Mouse (Mus musculus): ENCODE results near the gene P2rx3. TPM values are rescaled to one million over a fixed set of nuclear protein-coding genes. Genes with fewer than 3 reads are reported as not detected.

P2rx3 gene
- polyA plus RNA-seq, 1 experiment from 2014 or later = 0.76 TPM

GRCm38 (mm10) chr2:85061107-85061541, 23.9 kb upstream of the P2rx3 start:
- peak; percentile 31 for DNase-seq (ENCODE audit: low spot score)
- ATAC-seq (ENCODE audit: insufficient number of reproducible peaks, low FRiP score, low TSS enrichment, low read depth) = peak; percentile 64; the same call in 1 of the 2 replicates
- Histone ChIP-seq H3K4me2 (ENCODE audit: low read depth, severe bottlenecking) (peak overlapping the region; percentile 36), H3K27ac (replicated peaks; ENCODE audit: low read depth, low read length) (no peak overlapping the region; the same call in 1 of the 2 replicates), H3K4me1 (ENCODE audit: control insufficient read depth, insufficient read depth, low read length) (no peaks in the 10 kb centered on the region), H3K27me3 (ENCODE audit: control insufficient read depth, insufficient read depth, low read length) (no peaks in the 10 kb centered on the region), H3K4me3 (ENCODE audit: low read depth, low read length) (peak overlapping the region; percentile 19), H3K9ac (ENCODE audit: low read length) (peak overlapping the region; percentile 2; the same call in 1 of the 2 replicates), H3K9me3 (ENCODE audit: control insufficient read depth, low read length) (no peaks in the 10 kb centered on the region), H3K36me3 (ENCODE audit: control insufficient read depth, insufficient read depth, low read length) (peaks cover 15% of the 10 kb centered on the region)
- WGBS = 16% methylated on average over 10 of the region's 10 CpGs

GRCm38 (mm10) chr2:85060591-85061060, 23.4 kb upstream of the P2rx3 start:
- ATAC-seq (ENCODE audit: insufficient number of reproducible peaks, low FRiP score, low TSS enrichment, low read depth) = peak; percentile 85
- no peak overlapping the region; the same call in 1 of the 2 replicates for H3K27ac ChIP-seq (replicated peaks; ENCODE audit: low read depth, low read length)
- WGBS = 3% methylated on average over 11 of the region's 11 CpGs

DNA sequence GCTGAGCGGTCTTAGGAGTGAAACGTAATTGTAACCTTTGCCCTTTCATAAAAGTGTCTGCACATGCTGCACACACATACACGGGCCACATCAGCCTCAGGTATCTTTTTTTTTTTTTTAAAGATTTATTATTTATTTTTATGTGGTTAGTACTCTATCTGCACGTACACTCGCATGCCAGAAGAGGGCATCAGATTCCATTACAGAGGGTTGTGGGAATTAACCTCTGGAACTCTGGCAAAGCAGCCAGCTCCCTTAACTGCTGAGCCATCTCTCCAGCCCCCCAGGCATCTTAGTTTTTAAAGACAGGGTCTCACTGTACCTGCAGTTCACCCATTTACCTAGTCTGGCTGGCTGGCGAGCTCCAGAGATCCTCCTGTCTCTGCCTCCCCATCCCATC, 22.4 kb upstream of the P2rx3 start:
- H3K9ac ChIP-seq (ENCODE audit: low read length) = no peak overlapping the region
- DNase-seq (ENCODE audit: low spot score) (no peak), ATAC-seq (ENCODE audit: insufficient number of reproducible peaks, low FRiP score, low TSS enrichment, low read depth) (no peak)
- H3K4me3 ChIP-seq (ENCODE audit: low read depth, low read length) = no peak overlapping the region
- H3K36me3 ChIP-seq (ENCODE audit: control insufficient read depth, insufficient read depth, low read length) = peaks cover 18% of the 10 kb centered on the region
- no peaks in the 10 kb centered on the region for H3K9me3 ChIP-seq (ENCODE audit: control insufficient read depth, low read length)
- no peaks in the 10 kb centered on the region for H3K27me3 ChIP-seq (ENCODE audit: control insufficient read depth, insufficient read depth, low read length)
- no peak overlapping the region for H3K27ac ChIP-seq (replicated peaks; ENCODE audit: low read depth, low read length)
- no peak overlapping the region for H3K4me2 ChIP-seq (ENCODE audit: low read depth, severe bottlenecking)
- 89% methylated on average over 6 of the region's 6 CpGs for WGBS
- H3K4me1 ChIP-seq (ENCODE audit: control insufficient read depth, insufficient read depth, low read length) = no peaks in the 10 kb centered on the region

More at GRCm38 (mm10) chr2:85060591-85061060, 23.4 kb upstream of the P2rx3 start:
- Histone ChIP-seq H3K27me3 (ENCODE audit: control insufficient read depth, insufficient read depth, low read length) (no peaks in the 10 kb centered on the region), H3K9ac (ENCODE audit: low read length) (peak overlapping the region; percentile 2; the same call in 1 of the 2 replicates), H3K9me3 (ENCODE audit: control insufficient read depth, low read length) (no peaks in the 10 kb centered on the region), H3K4me1 (ENCODE audit: control insufficient read depth, insufficient read depth, low read length) (no peaks in the 10 kb centered on the region), H3K4me2 (ENCODE audit: low read depth, severe bottlenecking) (peak overlapping the region; percentile 36), H3K36me3 (ENCODE audit: control insufficient read depth, insufficient read depth, low read length) (peaks cover 18% of the 10 kb centered on the region), H3K4me3 (ENCODE audit: low read depth, low read length) (peak overlapping the region; percentile 19)
- DNase-seq (ENCODE audit: low spot score) = peak; percentile 69

- H3K9me3 ChIP-seq (ENCODE audit: control insufficient read depth, low read length) = no peaks in the 10 kb centered on the region
- no peaks in the 10 kb centered on the region for H3K4me1 ChIP-seq (ENCODE audit: control insufficient read depth, insufficient read depth, low read length)
- no peak overlapping the region for H3K27ac ChIP-seq (replicated peaks; ENCODE audit: low read depth, low read length)
- ATAC-seq (ENCODE audit: insufficient number of reproducible peaks, low FRiP score, low TSS enrichment, low read depth) (no peak), DNase-seq (ENCODE audit: low spot score) (no peak)
- 73% methylated on average over 5 of the region's 5 CpGs for WGBS
- H3K36me3 ChIP-seq (ENCODE audit: control insufficient read depth, insufficient read depth, low read length) = peaks cover 22% of the 10 kb centered on the region
- no peaks in the 10 kb centered on the region for H3K27me3 ChIP-seq (ENCODE audit: control insufficient read depth, insufficient read depth, low read length)
- no peak overlapping the region for H3K9ac ChIP-seq (ENCODE audit: low read length)
- no peak overlapping the region for H3K4me3 ChIP-seq (ENCODE audit: low read depth, low read length)
- no peak overlapping the region for H3K4me2 ChIP-seq (ENCODE audit: low read depth, severe bottlenecking)
These were observed 19.4 kb upstream of the P2rx3 start for GRCm38 (mm10) chr2:85056711-85057110.

- Histone ChIP-seq H3K27ac (replicated peaks; ENCODE audit: low read depth, low read length) (no peak overlapping the region), H3K9me3 (ENCODE audit: control insufficient read depth, low read length) (no peaks in the 10 kb centered on the region), H3K4me3 (ENCODE audit: low read depth, low read length) (no peak overlapping the region), H3K4me2 (ENCODE audit: low read depth, severe bottlenecking) (no peak overlapping the region), H3K4me1 (ENCODE audit: control insufficient read depth, insufficient read depth, low read length) (peaks cover 20% of the 10 kb centered on the region), H3K36me3 (ENCODE audit: control insufficient read depth, insufficient read depth, low read length) (peaks cover 10% of the 10 kb centered on the region; the same call in 1 of the 2 replicates), H3K27me3 (ENCODE audit: control insufficient read depth, insufficient read depth, low read length) (no peaks in the 10 kb centered on the region), H3K9ac (ENCODE audit: low read length) (no peak overlapping the region)
- no peak for ATAC-seq (ENCODE audit: insufficient number of reproducible peaks, low FRiP score, low TSS enrichment, low read depth)
- WGBS = 81% methylated on average over 5 of the region's 5 CpGs
- no peak for DNase-seq (ENCODE audit: low spot score)
These were observed 16.0 kb upstream of the P2rx3 start for GRCm38 (mm10) chr2:85053192-85053816.

DNA sequence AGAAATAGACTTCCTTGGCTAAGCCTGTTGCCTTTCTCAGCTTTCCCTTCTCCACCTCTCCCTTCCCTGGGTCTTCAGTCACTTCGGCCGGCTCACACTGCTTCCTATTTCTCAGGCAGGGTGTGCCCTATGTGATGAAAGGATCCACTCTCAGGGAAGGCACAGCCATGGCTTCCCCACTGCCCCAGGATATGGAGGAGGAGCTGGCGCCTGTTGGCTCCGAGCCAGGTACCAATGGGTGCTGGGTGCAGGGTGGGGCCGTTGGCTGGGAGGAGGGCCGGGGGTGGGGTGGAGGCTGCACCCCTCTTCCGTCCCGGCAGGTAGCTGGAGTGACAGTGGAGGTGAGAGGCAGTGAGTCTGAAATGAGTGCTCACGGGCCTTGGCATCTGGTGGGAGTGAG, 13.5 kb upstream of the P2rx3 start:
- no peak; the same call in 1 of the 2 replicates for ATAC-seq (ENCODE audit: insufficient number of reproducible peaks, low FRiP score, low TSS enrichment, low read depth)
- no peak for DNase-seq (ENCODE audit: low spot score)
- H3K36me3 ChIP-seq (ENCODE audit: control insufficient read depth, insufficient read depth, low read length) = peaks cover 11% of the 10 kb centered on the region

GRCm38 (mm10) chr2:85050001-85050634, 12.9 kb upstream of the P2rx3 start:
- Histone ChIP-seq H3K9ac (ENCODE audit: low read length) (peak overlapping the region; percentile 37), H3K4me3 (ENCODE audit: low read depth, low read length) (peak overlapping the region; percentile 14; the same call in 1 of the 2 replicates), H3K36me3 (ENCODE audit: control insufficient read depth, insufficient read depth, low read length) (peaks cover 9% of the 10 kb centered on the region), H3K27me3 (ENCODE audit: control insufficient read depth, insufficient read depth, low read length) (no peaks in the 10 kb centered on the region), H3K4me2 (ENCODE audit: low read depth, severe bottlenecking) (peak overlapping the region; percentile 45), H3K9me3 (ENCODE audit: control insufficient read depth, low read length) (no peaks in the 10 kb centered on the region), H3K27ac (replicated peaks; ENCODE audit: low read depth, low read length) (peak overlapping the region; percentile 56; the same call in 1 of the 2 replicates), H3K4me1 (ENCODE audit: control insufficient read depth, insufficient read depth, low read length) (peaks cover 20% of the 10 kb centered on the region)
- 9% methylated on average over 10 of the region's 10 CpGs for whole genome bisulfite sequencing
- DNase-seq (ENCODE audit: low spot score) (peak; percentile 59), ATAC-seq (ENCODE audit: insufficient number of reproducible peaks, low FRiP score, low TSS enrichment, low read depth) (peak; percentile 42)

More for the DNA sequence above, 13.5 kb upstream of the P2rx3 start:
- Histone ChIP-seq H3K9ac (ENCODE audit: low read length) (no peak overlapping the region; the same call in 1 of the 2 replicates), H3K4me1 (ENCODE audit: control insufficient read depth, insufficient read depth, low read length) (peaks cover 20% of the 10 kb centered on the region), H3K4me3 (ENCODE audit: low read depth, low read length) (peak overlapping the region; percentile 14; the same call in 1 of the 2 replicates), H3K4me2 (ENCODE audit: low read depth, severe bottlenecking) (peak overlapping the region; percentile 45), H3K9me3 (ENCODE audit: control insufficient read depth, low read length) (no peaks in the 10 kb centered on the region), H3K27me3 (ENCODE audit: control insufficient read depth, insufficient read depth, low read length) (no peaks in the 10 kb centered on the region), H3K27ac (replicated peaks; ENCODE audit: low read depth, low read length) (0 out of 2 replicates have a peak overlapping the region, but pooled peaks have one; percentile 56)
- 55% methylated on average over 9 of the region's 9 CpGs for WGBS

GRCm38 (mm10) chr2:85049277-85049676, 12.0 kb upstream of the P2rx3 start:
- peak overlapping the region; percentile 45; the same call in 1 of the 2 replicates for H3K4me2 ChIP-seq (ENCODE audit: low read depth, severe bottlenecking)
- no peak overlapping the region for H3K27ac ChIP-seq (replicated peaks; ENCODE audit: low read depth, low read length)
- ATAC-seq (ENCODE audit: insufficient number of reproducible peaks, low FRiP score, low TSS enrichment, low read depth) (no peak), DNase-seq (ENCODE audit: low spot score) (no peak)
- WGBS = 81% methylated on average over 4 of the region's 4 CpGs
- no peaks in the 10 kb centered on the region for H3K9me3 ChIP-seq (ENCODE audit: control insufficient read depth, low read length)
- H3K36me3 ChIP-seq (ENCODE audit: control insufficient read depth, insufficient read depth, low read length) = peaks cover 14% of the 10 kb centered on the region
- no peaks in the 10 kb centered on the region for H3K27me3 ChIP-seq (ENCODE audit: control insufficient read depth, insufficient read depth, low read length)
- H3K4me1 ChIP-seq (ENCODE audit: control insufficient read depth, insufficient read depth, low read length) = peaks cover 20% of the 10 kb centered on the region
- H3K9ac ChIP-seq (ENCODE audit: low read length) = no peak overlapping the region
- H3K4me3 ChIP-seq (ENCODE audit: low read depth, low read length) = no peak overlapping the region; the same call in 1 of the 2 replicates
